Mouse (Mus musculus) layer of hippocampus, adult 8-10 months (tissue): Measurements from ENCODE around the gene Ccpg1. TPM values are rescaled to one million over a fixed set of nuclear protein-coding genes. Genes with fewer than 3 reads are reported as not detected.

Source experiments
- DNase-seq, 2 experiments: peaks; one replicate each; pipeline ENCODE4 v3.0.0; 2022; ENCODE audit warnings: low spot score in 2 of 2
- total RNA-seq, 4 experiments: library from RNA; stranded (reverse); gene quantifications; 2 replicates each; pipeline ENCODE4 v1.2.4; 2022

The Ccpg1 gene
- total RNA-seq, 4 experiments from 2014 or later = 130 to 173 (median 150) TPM

- DNase-seq = no peak
Measured at GRCm38 (mm10) chr9:72992576-72992975, 7.3 kb downstream of the Ccpg1 start.

GRCm38 (mm10) chr9:72996167-72996566, 10.9 kb downstream of the Ccpg1 start:
- DNase-seq = no peak

GRCm38 (mm10) chr9:72996806-72997205, 11.6 kb downstream of the Ccpg1 start:
- DNase-seq = no peak

GRCm38 (mm10) chr9:73000487-73000886, 15.3 kb downstream of the Ccpg1 start:
- no peak for DNase-seq

- no peak for DNase-seq
Measured at GRCm38 (mm10) chr9:73001314-73002011, 16.2 kb downstream of the Ccpg1 start.

- no peak for DNase-seq
Measured at GRCm38 (mm10) chr9:73002177-73002576, 16.9 kb downstream of the Ccpg1 start.

GRCm38 (mm10) chr9:73004076-73004475, 18.8 kb downstream of the Ccpg1 start:
- DNase-seq = no peak

GRCm38 (mm10) chr9:73005106-73005505, 19.9 kb downstream of the Ccpg1 start:
- no peak for DNase-seq

- DNase-seq = no peak
Measured at GRCm38 (mm10) chr9:73006175-73006574, 20.9 kb downstream of the Ccpg1 start.

- DNase-seq = no peak
Measured at GRCm38 (mm10) chr9:73008384-73008783, 23.2 kb downstream of the Ccpg1 start.

- DNase-seq = no peak
Measured at GRCm38 (mm10) chr9:73012629-73013028, 27.4 kb downstream of the Ccpg1 start.

GRCm38 (mm10) chr9:73014724-73015123, 29.5 kb downstream of the Ccpg1 start:
- peak; percentile 26 to 33 for DNase-seq

GRCm38 (mm10) chr9:73019841-73020240, 34.6 kb downstream of the Ccpg1 start:
- no peak for DNase-seq

GRCm38 (mm10) chr9:73020566-73021097, 35.4 kb downstream of the Ccpg1 start:
- no peak for DNase-seq

- DNase-seq = no peak
Measured at GRCm38 (mm10) chr9:73025818-73026636, 40.8 kb downstream of the Ccpg1 start.

- DNase-seq = no peak
Measured at GRCm38 (mm10) chr9:73030443-73030842, 45.2 kb downstream of the Ccpg1 start.

GRCm38 (mm10) chr9:73031421-73031820, 46.2 kb downstream of the Ccpg1 start:
- DNase-seq = no peak

GRCm38 (mm10) chr9:73033406-73033805, 48.2 kb downstream of the Ccpg1 start:
- no peak for DNase-seq

- peak; percentile 88 to 92 for DNase-seq
Measured at GRCm38 (mm10) chr9:73039222-73039945, 54.2 kb downstream of the Ccpg1 start.

GRCm38 (mm10) chr9:73040080-73040479, 54.9 kb downstream of the Ccpg1 start, which contains the start of gene Pigb:
Gene Pigb (minus strand): TSS chr9:73040378.
- no peak for DNase-seq
